Mouse (Mus musculus) limb, embryonic 15.5 days (tissue): ENCODE measurements at regions not wholly inside any gene's neighbourhood (a gene's known extent, or its start where the extent isn't known, plus 50 kb on each side); places are given as distances from the start of the nearest gene placed in this dataset.

ENCODE experiments used
- ATAC-seq: fragments of 200-750 bp; cut with Nextera tagmentation; 2 replicates; pipeline ENCODE4 v1.8.0; 2017; ENCODE audit warnings: low read depth, moderate TSS enrichment; ENCODE audit not compliant: insufficient number of reproducible peaks, low FRiP score, low TSS enrichment
- H3K27ac ChIP-seq: fragments of 300-500 bp; sonication (generic); 2 replicates; pipeline ENCODE4 v1.5.1; 2015; ENCODE audit warnings: moderate library complexity, mild to moderate bottlenecking, inconsistent platforms
- H3K27me3 ChIP-seq: fragments of 300-500 bp; sonication (generic); 2 replicates; pipeline ENCODE4 v1.6.1; 2015; ENCODE audit warnings: inconsistent platforms
- H3K36me3 ChIP-seq: fragments of 300-500 bp; sonication (generic); 2 replicates; pipeline ENCODE4 v1.6.1; 2015; ENCODE audit warnings: inconsistent platforms
- H3K4me1 ChIP-seq: fragments of 300-500 bp; sonication (generic); 2 replicates; pipeline ENCODE4 v1.6.1; 2015; ENCODE audit warnings: inconsistent platforms
- H3K4me2 ChIP-seq: fragments of 300-500 bp; sonication (generic); 2 replicates; pipeline ENCODE4 v1.6.1; 2015; ENCODE audit warnings: mild to moderate bottlenecking, inconsistent platforms
- H3K4me3 ChIP-seq: fragments of 300-500 bp; sonication (generic); 2 replicates; pipeline ENCODE4 v1.5.1; 2015; ENCODE audit warnings: mild to moderate bottlenecking, inconsistent platforms
- H3K9ac ChIP-seq: fragments of 300-500 bp; sonication (generic); 2 replicates; pipeline ENCODE4 v1.6.1; 2015; ENCODE audit warnings: inconsistent platforms
- H3K9me3 ChIP-seq: fragments of 300-500 bp; sonication (generic); 2 replicates; pipeline ENCODE4 v1.6.1; 2016; ENCODE audit warnings: inconsistent platforms
- WGBS: fragments of 180-500 bp; shearing (Covaris S2); methylation state at CpG from one replicate; pipeline ENCODE4 v1.1.7; 2015; 5-methylcytosine and 5-hydroxymethylcytosine counted together

DNA sequence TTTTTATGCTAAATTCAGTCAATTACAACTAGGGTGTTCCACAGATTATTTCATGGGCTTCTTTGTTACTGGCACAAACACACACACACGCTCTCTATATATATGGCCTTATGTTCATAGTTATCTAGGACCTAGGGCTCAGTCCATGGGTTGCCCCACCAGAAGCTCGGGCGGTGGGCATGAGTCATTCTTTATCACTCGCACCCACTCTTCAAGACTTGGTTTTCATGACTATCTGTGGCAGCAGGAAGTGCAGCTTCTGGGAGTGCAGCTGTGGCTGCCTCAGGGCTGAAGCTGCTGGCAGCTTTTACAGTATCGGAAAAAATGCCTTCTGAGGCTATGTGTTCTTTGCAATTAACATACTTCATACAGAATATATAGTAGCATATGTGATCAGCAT, 198.7 kb downstream of the Ipo11 start:
- ATAC-seq, result no peak
- no peaks in the 10 kb centered on the region for H3K9me3 ChIP-seq
- H3K36me3 ChIP-seq, result no peaks in the 10 kb centered on the region
- H3K27me3 ChIP-seq, result no peaks in the 10 kb centered on the region
- H3K9ac ChIP-seq, result no peak overlapping the region
- no peak overlapping the region for H3K27ac ChIP-seq
- WGBS, result 71% methylated on average over 5 of the region's 5 CpGs
- H3K4me1 ChIP-seq, result no peaks in the 10 kb centered on the region
- H3K4me3 ChIP-seq, result no peak overlapping the region
- H3K4me2 ChIP-seq, result no peak overlapping the region

GRCm38 (mm10) chr13:106734323-106734722, 202.4 kb downstream of the Ipo11 start:
- no peak overlapping the region for H3K9ac ChIP-seq
- H3K4me2 ChIP-seq, result no peak overlapping the region
- H3K27me3 ChIP-seq, result no peaks in the 10 kb centered on the region
- no peak for ATAC-seq
- 62% methylated on average over 2 of the region's 2 CpGs for WGBS
- no peaks in the 10 kb centered on the region for H3K4me1 ChIP-seq
- no peak overlapping the region for H3K4me3 ChIP-seq
- no peak overlapping the region for H3K27ac ChIP-seq
- no peaks in the 10 kb centered on the region for H3K9me3 ChIP-seq
- H3K36me3 ChIP-seq, result no peaks in the 10 kb centered on the region

GRCm38 (mm10) chr13:106732906-106733305, 203.9 kb downstream of the Ipo11 start:
- no peak overlapping the region for H3K4me2 ChIP-seq
- no peaks in the 10 kb centered on the region for H3K4me1 ChIP-seq
- ATAC-seq, result no peak
- no peak overlapping the region for H3K9ac ChIP-seq
- H3K36me3 ChIP-seq, result no peaks in the 10 kb centered on the region
- H3K9me3 ChIP-seq, result no peaks in the 10 kb centered on the region
- H3K4me3 ChIP-seq, result no peak overlapping the region
- H3K27ac ChIP-seq, result no peak overlapping the region
- no peaks in the 10 kb centered on the region for H3K27me3 ChIP-seq
- 88% methylated on average over 1 of the region's 1 CpGs for WGBS

GRCm38 (mm10) chr13:106723315-106723714, 213.4 kb downstream of the Ipo11 start:
- WGBS, result 81% methylated on average over 1 of the region's 1 CpGs

GRCm38 (mm10) chr13:106721167-106721566, 215.6 kb downstream of the Ipo11 start:
- H3K4me1 ChIP-seq, result no peaks in the 10 kb centered on the region
- no peaks in the 10 kb centered on the region for H3K9me3 ChIP-seq
- no peaks in the 10 kb centered on the region for H3K27me3 ChIP-seq
- no peak overlapping the region for H3K9ac ChIP-seq
- H3K4me3 ChIP-seq, result no peak overlapping the region
- no peak overlapping the region for H3K4me2 ChIP-seq
- 91% methylated on average over 1 of the region's 1 CpGs for WGBS
- no peaks in the 10 kb centered on the region for H3K36me3 ChIP-seq
- no peak overlapping the region for H3K27ac ChIP-seq
- no peak for ATAC-seq

More at GRCm38 (mm10) chr13:106723315-106723714, 213.4 kb downstream of the Ipo11 start:
- Histone ChIP-seq H3K27me3 (no peaks in the 10 kb centered on the region), H3K4me3 (no peak overlapping the region), H3K4me1 (no peaks in the 10 kb centered on the region), H3K4me2 (no peak overlapping the region), H3K9me3 (no peaks in the 10 kb centered on the region), H3K36me3 (no peaks in the 10 kb centered on the region), H3K27ac (no peak overlapping the region), H3K9ac (no peak overlapping the region)
- ATAC-seq, result no peak

GRCm38 (mm10) chr13:106715771-106716170, 221.0 kb downstream of the Ipo11 start:
- Histone ChIP-seq H3K4me3 (no peak overlapping the region), H3K9ac (no peak overlapping the region), H3K27me3 (no peaks in the 10 kb centered on the region), H3K4me2 (no peak overlapping the region), H3K4me1 (no peaks in the 10 kb centered on the region), H3K9me3 (no peaks in the 10 kb centered on the region), H3K36me3 (no peaks in the 10 kb centered on the region), H3K27ac (no peak overlapping the region)
- no peak for ATAC-seq
- WGBS, result 28% methylated on average over 2 of the region's 2 CpGs

DNA sequence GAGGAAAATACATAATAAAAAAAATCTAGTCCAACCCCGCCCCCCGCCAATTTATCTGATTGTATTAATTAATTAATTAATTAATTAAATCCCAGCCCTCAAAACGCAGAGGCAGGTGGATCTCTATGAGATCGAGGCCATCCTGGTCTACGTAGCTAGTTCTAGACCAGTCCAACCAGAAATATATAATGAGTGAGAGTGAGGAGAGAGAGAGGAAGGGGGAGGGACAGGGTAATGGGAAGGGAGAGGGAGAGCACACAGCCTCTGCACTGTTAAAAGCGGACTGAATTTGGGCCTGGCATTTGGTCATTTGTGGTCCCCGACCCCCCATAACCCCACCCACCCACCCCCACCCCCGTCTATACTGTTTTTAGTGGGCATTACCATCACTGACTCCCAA, 221.5 kb downstream of the Ipo11 start:
- no peak overlapping the region for H3K9ac ChIP-seq
- no peak for ATAC-seq
- H3K4me1 ChIP-seq, result no peaks in the 10 kb centered on the region
- H3K27me3 ChIP-seq, result no peaks in the 10 kb centered on the region
- no peak overlapping the region for H3K27ac ChIP-seq
- H3K36me3 ChIP-seq, result no peaks in the 10 kb centered on the region
- 72% methylated on average over 8 of the region's 8 CpGs for WGBS
- no peak overlapping the region for H3K4me2 ChIP-seq
- H3K9me3 ChIP-seq, result no peaks in the 10 kb centered on the region
- no peak overlapping the region for H3K4me3 ChIP-seq

DNA sequence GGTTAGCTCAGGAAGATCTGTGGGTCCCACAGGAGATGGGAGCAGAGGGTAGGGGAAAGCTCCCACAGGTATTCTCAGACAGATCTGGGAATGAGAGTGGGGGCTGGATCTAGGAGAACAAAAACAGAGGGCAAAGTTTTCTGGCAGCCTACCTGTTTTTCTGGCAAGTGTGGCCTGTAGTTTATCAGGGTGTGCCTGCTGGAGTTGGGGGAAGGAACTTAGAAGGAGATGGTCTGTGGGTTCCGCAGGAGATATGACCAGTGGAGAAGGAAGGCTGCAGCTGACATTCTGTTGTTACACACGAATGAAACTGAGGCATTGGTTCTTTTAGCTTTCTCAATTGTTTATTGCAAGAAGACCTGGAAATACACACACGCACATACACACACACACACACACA, 226.2 kb downstream of the Ipo11 start:
- no peak for ATAC-seq
- H3K9ac ChIP-seq, result no peak overlapping the region
- H3K4me3 ChIP-seq, result no peak overlapping the region
- H3K27ac ChIP-seq, result no peak overlapping the region
- no peaks in the 10 kb centered on the region for H3K27me3 ChIP-seq
- H3K9me3 ChIP-seq, result no peaks in the 10 kb centered on the region
- H3K4me2 ChIP-seq, result no peak overlapping the region
- no peaks in the 10 kb centered on the region for H3K36me3 ChIP-seq
- 87% methylated on average over 3 of the region's 3 CpGs for WGBS
- no peaks in the 10 kb centered on the region for H3K4me1 ChIP-seq

DNA sequence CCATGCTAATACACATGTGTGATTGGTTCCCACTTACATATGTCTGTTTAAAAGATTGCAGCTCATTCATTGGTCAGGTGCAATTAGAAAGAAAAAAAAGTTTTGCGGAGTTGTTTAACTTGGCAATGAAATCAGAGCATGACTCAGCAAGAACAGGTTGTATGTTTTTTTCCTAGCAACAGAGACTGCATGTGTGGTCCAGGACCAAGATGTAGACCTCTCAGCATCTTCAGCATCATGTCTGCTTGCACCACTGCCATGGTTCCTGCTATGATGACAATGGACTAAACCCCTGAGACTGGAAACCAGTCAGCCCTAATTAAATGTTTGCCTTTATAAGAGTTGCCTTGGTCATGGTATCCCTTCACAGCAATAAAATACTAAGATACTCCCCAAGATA, 236.4 kb downstream of the Ipo11 start:
- Histone ChIP-seq H3K27ac (no peak overlapping the region), H3K9ac (no peak overlapping the region), H3K4me2 (no peak overlapping the region), H3K4me3 (no peak overlapping the region), H3K27me3 (no peaks in the 10 kb centered on the region), H3K36me3 (no peaks in the 10 kb centered on the region), H3K9me3 (no peaks in the 10 kb centered on the region), H3K4me1 (no peaks in the 10 kb centered on the region)
- 89% methylated on average over 1 of the region's 1 CpGs for WGBS
- ATAC-seq, result no peak

DNA sequence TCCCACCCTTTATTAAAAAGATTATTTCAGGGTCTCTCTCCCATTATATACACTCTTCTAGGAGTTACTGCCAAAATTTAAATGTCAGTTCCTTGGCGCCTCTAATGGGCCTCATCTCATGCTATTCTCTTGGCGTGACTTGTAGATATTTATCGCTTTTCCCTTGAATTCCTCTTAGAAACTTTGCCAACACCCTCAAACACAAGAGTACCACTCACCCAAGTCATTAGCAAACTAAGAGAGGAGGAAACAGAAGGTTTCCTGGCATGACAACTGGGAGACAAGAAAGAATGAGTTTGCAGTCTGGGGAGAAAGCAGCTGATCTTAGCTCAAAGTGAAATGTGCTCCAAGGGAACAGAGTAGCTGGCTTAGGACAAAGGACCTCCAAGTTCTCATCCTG, 236.8 kb downstream of the Ipo11 start:
- WGBS, result 83% methylated on average over 3 of the region's 3 CpGs
- ATAC-seq, result no peak
- H3K4me3 ChIP-seq, result no peak overlapping the region
- no peak overlapping the region for H3K27ac ChIP-seq
- H3K36me3 ChIP-seq, result no peaks in the 10 kb centered on the region
- no peak overlapping the region for H3K9ac ChIP-seq
- no peak overlapping the region for H3K4me2 ChIP-seq
- no peaks in the 10 kb centered on the region for H3K27me3 ChIP-seq
- no peaks in the 10 kb centered on the region for H3K9me3 ChIP-seq
- H3K4me1 ChIP-seq, result no peaks in the 10 kb centered on the region

DNA sequence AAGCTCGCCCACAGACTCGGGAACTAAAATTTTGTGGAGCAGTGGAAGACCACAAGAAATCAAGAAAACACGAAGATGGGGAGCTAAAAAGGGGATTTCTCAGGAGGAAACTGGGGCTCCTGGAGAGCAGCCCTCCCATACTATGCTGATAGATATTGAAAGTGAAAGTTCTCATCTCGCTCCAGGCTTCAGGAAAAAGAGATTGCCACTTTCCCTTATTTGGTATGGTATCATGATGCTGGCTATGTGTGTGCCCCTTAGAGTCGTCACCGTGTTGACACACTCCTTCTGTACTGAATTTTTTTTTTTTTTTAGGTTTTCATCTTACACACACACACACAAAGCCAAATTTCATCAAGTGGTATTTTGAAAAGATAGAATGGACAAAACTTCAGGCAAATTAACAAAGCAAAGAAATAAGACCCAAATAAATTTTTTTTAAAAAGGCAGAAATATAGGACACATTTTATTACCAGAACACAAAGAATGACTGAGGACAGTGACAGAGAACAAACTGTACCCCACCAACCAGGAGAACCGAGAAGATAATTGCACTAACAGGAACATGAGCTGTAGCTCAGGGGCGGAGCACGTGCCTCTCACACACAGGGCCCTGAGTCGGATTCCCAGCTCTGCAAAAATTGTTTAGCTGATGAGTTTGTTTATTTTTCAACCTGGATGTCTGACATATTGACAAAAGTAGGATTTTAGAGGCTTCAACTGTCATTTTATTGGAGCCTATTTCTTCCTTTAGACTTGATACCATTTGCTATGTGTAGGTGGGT, 244.8 kb downstream of the Ipo11 start:
- Histone ChIP-seq H3K27ac (no peak overlapping the region), H3K9me3 (no peaks in the 10 kb centered on the region), H3K27me3 (no peaks in the 10 kb centered on the region), H3K4me2 (no peak overlapping the region), H3K4me1 (no peaks in the 10 kb centered on the region), H3K36me3 (no peaks in the 10 kb centered on the region), H3K9ac (no peak overlapping the region), H3K4me3 (no peak overlapping the region)
- 70% methylated on average over 10 of the region's 10 CpGs for WGBS
- no peak for ATAC-seq

DNA sequence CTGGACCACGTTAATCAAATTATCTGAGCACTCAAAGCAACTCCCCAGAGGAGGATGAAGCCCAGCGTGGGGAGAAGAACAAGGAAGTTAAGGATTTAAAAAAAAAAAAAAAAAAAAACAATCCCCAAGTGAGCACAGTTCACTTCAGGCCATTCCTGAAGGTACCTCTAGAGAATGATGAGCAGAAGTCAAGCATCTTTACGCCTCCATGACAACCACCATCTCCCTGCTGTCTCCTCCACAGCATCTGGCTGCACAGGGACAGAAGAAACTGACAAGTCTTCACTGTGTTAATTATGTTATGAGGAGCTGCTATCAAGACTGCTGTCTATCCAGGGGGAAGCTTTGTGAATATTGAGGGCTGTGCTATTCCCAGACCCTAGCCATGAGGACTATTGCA, 246.6 kb downstream of the Ipo11 start:
- H3K27ac ChIP-seq, result no peak overlapping the region
- 64% methylated on average over 3 of the region's 3 CpGs for WGBS
- no peaks in the 10 kb centered on the region for H3K4me1 ChIP-seq
- H3K4me3 ChIP-seq, result no peak overlapping the region
- no peak for ATAC-seq
- H3K9ac ChIP-seq, result no peak overlapping the region
- no peaks in the 10 kb centered on the region for H3K27me3 ChIP-seq
- H3K4me2 ChIP-seq, result no peak overlapping the region
- no peaks in the 10 kb centered on the region for H3K36me3 ChIP-seq
- H3K9me3 ChIP-seq, result no peaks in the 10 kb centered on the region

DNA sequence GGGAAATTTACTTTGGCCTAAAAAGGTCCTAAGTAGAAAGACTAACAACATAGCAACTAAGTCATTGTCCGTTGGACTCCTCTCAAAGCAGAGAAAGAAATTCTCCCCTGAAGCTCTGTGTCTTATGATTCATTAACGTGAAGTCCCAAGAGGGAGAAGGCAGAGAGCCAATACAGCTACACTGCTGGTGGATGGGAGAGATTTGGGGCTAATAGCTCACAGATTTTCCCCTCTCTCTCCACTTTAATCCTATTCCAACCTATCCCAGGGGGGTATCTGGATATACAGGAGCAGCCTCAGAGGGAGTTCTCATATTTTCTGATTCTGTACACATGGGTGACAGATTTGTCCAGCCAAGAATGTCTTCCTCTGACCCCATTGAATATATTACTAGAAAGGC, 247.1 kb downstream of the Ipo11 start:
- H3K9me3 ChIP-seq, result no peaks in the 10 kb centered on the region
- H3K27me3 ChIP-seq, result no peaks in the 10 kb centered on the region
- ATAC-seq, result no peak
- no peaks in the 10 kb centered on the region for H3K4me1 ChIP-seq
- H3K36me3 ChIP-seq, result no peaks in the 10 kb centered on the region
- H3K27ac ChIP-seq, result no peak overlapping the region
- H3K4me2 ChIP-seq, result no peak overlapping the region
- no peak overlapping the region for H3K4me3 ChIP-seq
- WGBS, result 51% methylated on average over 2 of the region's 2 CpGs
- H3K9ac ChIP-seq, result no peak overlapping the region
